Mouse (Mus musculus) bone marrow, adult 2 months (tissue): ENCODE measurements around the gene Dhrs7. TPM values are rescaled to one million over a fixed set of nuclear protein-coding genes. Genes with fewer than 3 reads are reported as not detected.

Experiments
- H3K27ac ChIP-seq: fragments of 200-500 bp; 2 replicates; pipeline ENCODE4 v1.5.1; 2012; ENCODE audit warnings: low read depth, mild to moderate bottlenecking, control low read depth, inconsistent platforms, low read length; ENCODE audit not compliant: control insufficient read depth, poor library complexity, insufficient read depth
- H3K4me1 ChIP-seq: fragments of 200-500 bp; 2 replicates; pipeline ENCODE4 v1.6.1; 2011; ENCODE audit warnings: low read length; ENCODE audit not compliant: control insufficient read depth, insufficient read depth
- H3K4me3 ChIP-seq: fragments of 200-500 bp; replicated peaks from 2 replicates; pipeline ENCODE3; 2011; ENCODE audit warnings: mild to moderate bottlenecking, low read depth, low read length, control low read depth; ENCODE audit not compliant: control insufficient read depth
- CTCF ChIP-seq: fragments of 200-500 bp; IDR thresholded peaks from 2 replicates; pipeline ENCODE4 v1.5.1; 2011; ENCODE audit warnings: low read length, control low read depth; ENCODE audit not compliant: control insufficient read depth, insufficient read depth
- POLR2A ChIP-seq: fragments of 200-500 bp; IDR thresholded peaks from 2 replicates; pipeline ENCODE4 v1.6.1; 2011; ENCODE audit warnings: low read depth, mild to moderate bottlenecking, control low read depth, low read length, borderline replicate concordance; ENCODE audit not compliant: control insufficient read depth
- WGBS: fragments of 180-500 bp; shearing (Covaris S2); methylation state at CpG from one replicate; pipeline ENCODE4 v1.1.7; 2018; 5-methylcytosine and 5-hydroxymethylcytosine counted together
- polyA plus RNA-seq: library from polyadenylated mRNA; stranded (reverse); fragments of >200 nt; gene quantifications from 2 replicates; pipeline ENCODE4 v1.2.4, GENCODE M21; 2011; ENCODE audit warnings: low replicate concordance; ENCODE audit not compliant: missing spikeins, insufficient read depth, insufficient read length

The Dhrs7 gene
- polyA plus RNA-seq, 1 experiment, result 49.6 TPM

- H3K27ac ChIP-seq, result peak overlapping the region; percentile 86
- H3K4me1 ChIP-seq, result peaks cover 4% of the 10 kb centered on the region
- 24% methylated on average over 10 of the region's 10 CpGs for WGBS
- TF ChIP-seq POLR2A (no peak), CTCF (no peak)
- H3K4me3 ChIP-seq, result no peak overlapping the region
Observed at GRCm38 (mm10) chr12:72667868-72668469, 3.3 kb upstream of the Dhrs7 start.

GRCm38 (mm10) chr12:72666015-72666414 lies 1.3 kb upstream of the Dhrs7 start:
- Histone ChIP-seq H3K4me1 (peaks cover 4% of the 10 kb centered on the region), H3K27ac (no peak overlapping the region), H3K4me3 (no peak overlapping the region)
- 76% methylated on average over 5 of the region's 5 CpGs for WGBS
- TF ChIP-seq POLR2A (no peak), CTCF (no peak)

GRCm38 (mm10) chr12:72664020-72664734 lies 532 bp downstream of the Dhrs7 start:
- H3K4me3 ChIP-seq, result peak overlapping the region; percentile 96
- H3K4me1 ChIP-seq, result peaks cover 5% of the 10 kb centered on the region
- TF ChIP-seq POLR2A (no peak), CTCF (no peak)
- H3K27ac ChIP-seq, result peak overlapping the region; percentile 96
- WGBS, result 6% methylated on average over 28 of the region's 28 CpGs

- no peak for TF ChIP-seq POLR2A
- TF ChIP-seq CTCF, result no peak
- 84% methylated on average over 16 of the region's 16 CpGs for WGBS
- Histone ChIP-seq H3K4me3 (no peak overlapping the region), H3K4me1 (peaks cover 1% of the 10 kb centered on the region; the same call in 1 of the 2 replicates), H3K27ac (no peak overlapping the region)
Observed at GRCm38 (mm10) chr12:72655775-72656174, 8.9 kb downstream of the Dhrs7 start.

- H3K4me1 ChIP-seq, result no peaks in the 10 kb centered on the region; the same call in 1 of the 2 replicates
- 34% methylated on average over 4 of the region's 4 CpGs for WGBS
Observed at GRCm38 (mm10) chr12:72654698-72655097, 10.0 kb downstream of the Dhrs7 start.

GRCm38 (mm10) chr12:72649611-72650330 lies 14.9 kb downstream of the Dhrs7 start, which contains the start of gene Gm4756:
TSS of gene Gm4756 (minus strand) at chr12:72649661.
- 82% methylated on average over 11 of the region's 11 CpGs for WGBS
- Histone ChIP-seq H3K4me3 (peak within 1 kb of the TSS; percentile 14), H3K4me1 (no peaks in the 10 kb centered on the region; the same call in 1 of the 2 replicates), H3K27ac (no peak within 1 kb of the TSS; the same call in 1 of the 2 replicates)
- TF ChIP-seq POLR2A (no peak), CTCF (no peak)

More at GRCm38 (mm10) chr12:72654698-72655097, 10.0 kb downstream of the Dhrs7 start:
- Histone ChIP-seq H3K27ac (no peak overlapping the region), H3K4me3 (no peak overlapping the region)
- no peak for TF ChIP-seq POLR2A
- peak; percentile 19; the same call in 1 of the 2 replicates for TF ChIP-seq CTCF

GRCm38 (mm10) chr12:72648921-72649320 lies 15.8 kb downstream of the Dhrs7 start:
- H3K27ac ChIP-seq, result no peak overlapping the region; the same call in 1 of the 2 replicates
- TF ChIP-seq POLR2A (no peak), CTCF (no peak)

GRCm38 (mm10) chr12:72638025-72638424 lies 26.7 kb downstream of the Dhrs7 start:
- no peak overlapping the region for H3K4me3 ChIP-seq
- 63% methylated on average over 3 of the region's 3 CpGs for WGBS
- TF ChIP-seq POLR2A (no peak), CTCF (no peak)

More at GRCm38 (mm10) chr12:72648921-72649320, 15.8 kb downstream of the Dhrs7 start:
- H3K4me1 ChIP-seq, result no peaks in the 10 kb centered on the region; the same call in 1 of the 2 replicates
- H3K4me3 ChIP-seq, result peak overlapping the region; percentile 14
- 77% methylated on average over 14 of the region's 14 CpGs for WGBS

More at GRCm38 (mm10) chr12:72638025-72638424, 26.7 kb downstream of the Dhrs7 start:
- Histone ChIP-seq H3K4me1 (no peaks in the 10 kb centered on the region), H3K27ac (no peak overlapping the region)
